ENCODE assay signal across 9 mouse cellular contexts in genomic region chr6:72237035-72237434, GRCm38 (mm10). TPM values are rescaled to one million over a fixed set of nuclear protein-coding genes. Genes with fewer than 3 reads are reported as not detected.
DNase-seq lines count a peak whose midpoint lies in the region; TF ChIP-seq lines count a peak whose summit lies in the region.
"Had no signal": no experiment of that assay in that cellular context is flagged by ENCODE, and none has a peak within 500 bp of the region (broad histone marks: within the 10 kb centered on the region; RNA-seq: fewer than 3 reads in every experiment).

No protein-coding gene starts in this region.

- peak; percentile 83 for TF ChIP-seq CTCF in E14TG2a.4 (conservative IDR thresholded peaks at IDR 0.05; ENCODE audit: low read length)

- DNase-seq in adrenal gland, adult 8-10 months = peak; percentile 70
- DNase-seq in embryo, embryonic 11 days = peak; percentile 95
- DNase-seq in heart, adult 9 months (ENCODE audit: low spot score in 2 of 2) = peak; percentile 71 to 86
- DNase-seq in layer of hippocampus, postnatal 10 days (ENCODE audit: low spot score in 2 of 2) = peak; percentile 87
- DNase-seq in lung, postnatal 4 days = peak; percentile 79 to 90
- peak; percentile 90 for DNase-seq in right cerebral cortex, postnatal 4 days
- peak; percentile 71 for DNase-seq in yolk sac, embryonic 10.5 days (ENCODE audit: low spot score)

- no peaks in the 10 kb centered on the region for H3K9me3 ChIP-seq in E14TG2a.4 (ENCODE audit: low read length)
- H3K9me3 ChIP-seq: limb, embryonic 12.5 days had no signal

- peaks cover 33% of the 10 kb centered on the region for H3K4me1 ChIP-seq in E14TG2a.4 (replicated peaks; ENCODE audit: low read depth, low read length)

- no peaks in the 10 kb centered on the region for H3K36me3 ChIP-seq in E14TG2a.4 (ENCODE audit: insufficient read depth, low read length)
- H3K36me3 ChIP-seq: limb, embryonic 12.5 days had no signal

- no peak overlapping the region for H3K4me3 ChIP-seq in E14TG2a.4 (replicated peaks; ENCODE audit: low read length)
- H3K4me3 ChIP-seq: limb, embryonic 12.5 days had no signal

- H3K27me3 ChIP-seq in E14TG2a.4 (ENCODE audit: insufficient read depth, low read length) = peaks cover 93% of the 10 kb centered on the region

RNA-seq across cellular contexts. Expression of gene Atoh8, which starts 1.7 kb away (rescaled TPM):
- 1 to 10 TPM; 1.8 to 3.9 (median 2.2) TPM for total RNA-seq in adrenal gland, adult 8-10 months (2022)
- total RNA-seq in layer of hippocampus, postnatal 10 days (2021) = 1 to 10 TPM; 2.6 to 3.0 TPM
